Mouse (Mus musculus): ENCODE measurements around the gene Catsper3.

The Catsper3 gene

GRCm38 (mm10) chr13:55784268-55784667 is at the start of gene Catsper3:
Gene Catsper3, plus strand, starts transcription at chr13:55784568.
- DNase-seq (ENCODE audit: inconsistent ontology term) = no peak

- DNase-seq (ENCODE audit: inconsistent ontology term) = no peak
Observed at GRCm38 (mm10) chr13:55737885-55738284, 46.5 kb upstream of the Catsper3 start.

- DNase-seq (ENCODE audit: inconsistent ontology term) = no peak
Observed at GRCm38 (mm10) chr13:55742306-55742705, 42.1 kb upstream of the Catsper3 start.

- DNase-seq (ENCODE audit: inconsistent ontology term) = no peak
Observed at GRCm38 (mm10) chr13:55754380-55754779, 30.0 kb upstream of the Catsper3 start.

GRCm38 (mm10) chr13:55756789-55757188 is 27.6 kb upstream of the Catsper3 start:
- DNase-seq (ENCODE audit: inconsistent ontology term) = peak; percentile 12

GRCm38 (mm10) chr13:55757645-55758044 is 26.7 kb upstream of the Catsper3 start:
- DNase-seq (ENCODE audit: inconsistent ontology term) = no peak

- DNase-seq (ENCODE audit: inconsistent ontology term) = peak; percentile 26
Observed at GRCm38 (mm10) chr13:55760576-55760975, 23.8 kb upstream of the Catsper3 start.

- DNase-seq (ENCODE audit: inconsistent ontology term) = no peak
Observed at GRCm38 (mm10) chr13:55761486-55761885, 22.9 kb upstream of the Catsper3 start.

- DNase-seq (ENCODE audit: inconsistent ontology term) = no peak
Observed at GRCm38 (mm10) chr13:55774352-55774751, 10.0 kb upstream of the Catsper3 start.

GRCm38 (mm10) chr13:55775056-55775455 is 9.3 kb upstream of the Catsper3 start:
- no peak for DNase-seq (ENCODE audit: inconsistent ontology term)

GRCm38 (mm10) chr13:55786120-55786519 is 1.8 kb downstream of the Catsper3 start:
- no peak for DNase-seq (ENCODE audit: inconsistent ontology term)

- no peak for DNase-seq (ENCODE audit: inconsistent ontology term)
Observed at GRCm38 (mm10) chr13:55801246-55801645, 16.9 kb downstream of the Catsper3 start.

- no peak for DNase-seq (ENCODE audit: inconsistent ontology term)
Observed at GRCm38 (mm10) chr13:55803973-55804372, 19.6 kb downstream of the Catsper3 start.

- no peak for DNase-seq (ENCODE audit: inconsistent ontology term)
Observed at GRCm38 (mm10) chr13:55809041-55809623, 24.8 kb downstream of the Catsper3 start.

GRCm38 (mm10) chr13:55809707-55810106 is 25.3 kb downstream of the Catsper3 start:
- no peak for DNase-seq (ENCODE audit: inconsistent ontology term)

GRCm38 (mm10) chr13:55810947-55811346 is 26.6 kb downstream of the Catsper3 start:
- DNase-seq (ENCODE audit: inconsistent ontology term) = no peak

- DNase-seq (ENCODE audit: inconsistent ontology term) = no peak
Observed at GRCm38 (mm10) chr13:55813490-55814016, 29.2 kb downstream of the Catsper3 start.

- DNase-seq (ENCODE audit: inconsistent ontology term) = no peak
Observed at GRCm38 (mm10) chr13:55814834-55815233, 30.5 kb downstream of the Catsper3 start.

GRCm38 (mm10) chr13:55822499-55822898 is 38.1 kb downstream of the Catsper3 start:
- no peak for DNase-seq (ENCODE audit: inconsistent ontology term)

- no peak for DNase-seq (ENCODE audit: inconsistent ontology term)
Observed at GRCm38 (mm10) chr13:55824151-55824945, 40.0 kb downstream of the Catsper3 start.

GRCm38 (mm10) chr13:55825245-55825681 is 40.9 kb downstream of the Catsper3 start:
- no peak for DNase-seq (ENCODE audit: inconsistent ontology term)

GRCm38 (mm10) chr13:55826008-55826671 is 41.8 kb downstream of the Catsper3 start:
- no peak for DNase-seq (ENCODE audit: inconsistent ontology term)
